Mouse (Mus musculus): ENCODE data around the gene Rragb.
"Not testable (repeated sequence)": the region's sequence is repeated elsewhere in the genome, so short reads cannot be mapped to it uniquely, and the experiment has no call there.

Gene Rragb

GRCm38 (mm10) chrX:153139734-153140515 is at the start of gene Rragb:
TSS of gene Rragb (plus strand) at chrX:153139981.
- peak; percentile 38 to 62 for DNase-seq (ENCODE audit: low spot score in 2 of 2)

GRCm38 (mm10) chrX:153118486-153118885 is 21.3 kb upstream of the Rragb start, which contains the start of gene Foxr2:
TSS of gene Foxr2 (plus strand) at chrX:153118786.
- no peak for DNase-seq (ENCODE audit: low spot score in 2 of 2)

GRCm38 (mm10) chrX:153119013-153119412 is 20.8 kb upstream of the Rragb start:
- no peak for DNase-seq (ENCODE audit: low spot score in 2 of 2)

- no peak for DNase-seq (ENCODE audit: low spot score in 2 of 2)
Measured at GRCm38 (mm10) chrX:153142656-153143055, 2.9 kb downstream of the Rragb start.

- DNase-seq (ENCODE audit: low spot score in 2 of 2) = no peak
Measured at GRCm38 (mm10) chrX:153151766-153152165, 12.0 kb downstream of the Rragb start.

- DNase-seq (ENCODE audit: low spot score in 2 of 2) = no peak
Measured at GRCm38 (mm10) chrX:153155322-153155721, 15.5 kb downstream of the Rragb start.

- no peak for DNase-seq (ENCODE audit: low spot score in 2 of 2)
Measured at GRCm38 (mm10) chrX:153174786-153175185, 35.0 kb downstream of the Rragb start.

GRCm38 (mm10) chrX:153182221-153182620 is 42.4 kb downstream of the Rragb start:
- no peak for DNase-seq (ENCODE audit: low spot score in 2 of 2)

- not testable (repeated sequence) for DNase-seq (ENCODE audit: low spot score in 2 of 2)
Measured at GRCm38 (mm10) chrX:153199185-153199584, 59.4 kb downstream of the Rragb start.

- no peak for DNase-seq (ENCODE audit: low spot score in 2 of 2)
Measured at GRCm38 (mm10) chrX:153211101-153211500, 71.3 kb downstream of the Rragb start.

All from urinary bladder, postnatal 4 days (tissue).